Mouse (Mus musculus): ENCODE measurements around the gene Frs2. TPM values are rescaled to one million over a fixed set of nuclear protein-coding genes. Genes with fewer than 3 reads are reported as not detected.
"Not testable (repeated sequence)": the region's sequence is repeated elsewhere in the genome, so short reads cannot be mapped to it uniquely, and the experiment has no call there.

The Frs2 gene
- polyA plus RNA-seq, 1 experiment from 2014 or later: 27.9 TPM

DNA sequence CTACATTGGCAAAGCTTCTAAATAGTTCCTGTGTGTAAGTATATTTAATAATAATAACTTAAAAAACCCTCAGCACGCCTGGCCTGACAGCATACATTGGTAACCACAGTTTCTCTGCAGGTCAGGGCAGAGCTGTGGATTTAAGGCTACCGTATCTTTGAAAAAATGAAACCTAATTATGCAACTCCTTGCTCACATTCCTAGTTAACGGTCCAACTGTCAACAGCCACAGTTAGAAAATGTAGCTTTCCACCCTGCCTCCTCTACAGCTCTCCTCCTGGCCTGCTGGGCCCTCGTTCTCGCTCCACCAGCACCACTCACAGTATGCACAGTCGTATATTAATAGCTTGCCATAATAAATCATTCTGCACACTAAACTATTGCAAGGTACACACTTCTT is 3.7 kb downstream of the Frs2 start:
- ATAC-seq (ENCODE audit: insufficient number of reproducible peaks, low FRiP score, low TSS enrichment, low read depth) (no peak), DNase-seq (ENCODE audit: low spot score) (no peak)
- 66% methylated on average over 6 of the region's 6 CpGs for WGBS
- Histone ChIP-seq H3K27ac (replicated peaks; ENCODE audit: low read depth, low read length) (no peak overlapping the region), H3K27me3 (ENCODE audit: control insufficient read depth, insufficient read depth, low read length) (no peaks in the 10 kb centered on the region), H3K4me3 (ENCODE audit: low read depth, low read length) (no peak overlapping the region), H3K4me1 (ENCODE audit: control insufficient read depth, insufficient read depth, low read length) (peaks cover 3% of the 10 kb centered on the region; the same call in 1 of the 2 replicates), H3K36me3 (ENCODE audit: control insufficient read depth, insufficient read depth, low read length) (no peaks in the 10 kb centered on the region), H3K9ac (ENCODE audit: low read length) (no peak overlapping the region), H3K9me3 (ENCODE audit: control insufficient read depth, low read length) (no peaks in the 10 kb centered on the region), H3K4me2 (ENCODE audit: low read depth, severe bottlenecking) (no peak overlapping the region)

DNA sequence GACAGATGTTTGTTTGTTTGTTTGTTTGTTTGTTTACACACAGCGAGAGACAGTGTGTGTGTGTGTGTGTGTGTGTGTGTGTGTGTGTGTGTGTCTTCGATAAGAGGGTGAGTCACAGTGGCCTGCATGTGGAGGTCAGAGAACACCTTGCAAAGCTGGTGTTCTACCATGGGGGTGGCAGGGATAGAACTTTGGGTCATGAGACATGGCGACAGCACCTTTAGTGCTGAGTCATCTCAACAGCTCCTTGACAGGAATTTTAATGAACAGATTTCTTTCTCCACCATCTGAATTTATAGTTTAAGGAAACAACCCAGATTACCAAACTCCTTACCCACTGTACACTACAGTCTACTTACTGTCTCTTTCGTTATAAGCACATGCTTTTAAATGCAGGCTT is 4.3 kb downstream of the Frs2 start:
- Histone ChIP-seq H3K9me3 (ENCODE audit: control insufficient read depth, low read length) (no peaks in the 10 kb centered on the region), H3K36me3 (ENCODE audit: control insufficient read depth, insufficient read depth, low read length) (no peaks in the 10 kb centered on the region), H3K4me3 (ENCODE audit: low read depth, low read length) (no peak overlapping the region), H3K27ac (replicated peaks; ENCODE audit: low read depth, low read length) (no peak overlapping the region), H3K4me2 (ENCODE audit: low read depth, severe bottlenecking) (no peak overlapping the region), H3K4me1 (ENCODE audit: control insufficient read depth, insufficient read depth, low read length) (0 out of 2 replicates have a peak, but pooled peaks cover 3% of the 10 kb centered on the region), H3K9ac (ENCODE audit: low read length) (no peak overlapping the region), H3K27me3 (ENCODE audit: control insufficient read depth, insufficient read depth, low read length) (no peaks in the 10 kb centered on the region)
- no peak for ATAC-seq (ENCODE audit: insufficient number of reproducible peaks, low FRiP score, low TSS enrichment, low read depth)
- no peak for DNase-seq (ENCODE audit: low spot score)
- 95% methylated on average over 4 of the region's 4 CpGs for WGBS

DNA sequence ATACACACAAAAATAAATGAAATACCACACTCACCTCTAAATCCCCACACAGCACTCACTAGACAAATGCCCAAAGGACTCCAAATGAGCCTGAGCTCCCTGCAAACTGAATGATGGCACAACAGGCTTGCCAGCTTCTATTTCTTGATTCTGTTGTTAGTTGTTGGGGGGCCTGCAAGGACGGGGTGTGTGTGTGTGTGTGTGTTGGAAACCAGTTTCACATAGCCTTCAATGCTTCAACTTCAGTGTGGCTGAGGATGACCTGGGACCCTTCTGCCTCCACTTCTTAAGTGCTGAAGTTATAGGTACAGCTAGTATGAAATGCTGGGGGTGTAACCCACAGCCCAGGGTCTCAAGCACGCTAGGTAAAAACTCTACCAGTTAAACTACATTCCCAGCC is 5.0 kb downstream of the Frs2 start:
- ATAC-seq (ENCODE audit: insufficient number of reproducible peaks, low FRiP score, low TSS enrichment, low read depth) (no peak), DNase-seq (ENCODE audit: low spot score) (no peak)
- Histone ChIP-seq H3K27me3 (ENCODE audit: control insufficient read depth, insufficient read depth, low read length) (no peaks in the 10 kb centered on the region), H3K4me2 (ENCODE audit: low read depth, severe bottlenecking) (no peak overlapping the region), H3K36me3 (ENCODE audit: control insufficient read depth, insufficient read depth, low read length) (no peaks in the 10 kb centered on the region), H3K4me3 (ENCODE audit: low read depth, low read length) (no peak overlapping the region), H3K9me3 (ENCODE audit: control insufficient read depth, low read length) (no peaks in the 10 kb centered on the region), H3K27ac (replicated peaks; ENCODE audit: low read depth, low read length) (no peak overlapping the region), H3K9ac (ENCODE audit: low read length) (no peak overlapping the region), H3K4me1 (ENCODE audit: control insufficient read depth, insufficient read depth, low read length) (0 out of 2 replicates have a peak, but pooled peaks cover 3% of the 10 kb centered on the region)
- 89% methylated on average over 2 of the region's 2 CpGs for WGBS

DNA sequence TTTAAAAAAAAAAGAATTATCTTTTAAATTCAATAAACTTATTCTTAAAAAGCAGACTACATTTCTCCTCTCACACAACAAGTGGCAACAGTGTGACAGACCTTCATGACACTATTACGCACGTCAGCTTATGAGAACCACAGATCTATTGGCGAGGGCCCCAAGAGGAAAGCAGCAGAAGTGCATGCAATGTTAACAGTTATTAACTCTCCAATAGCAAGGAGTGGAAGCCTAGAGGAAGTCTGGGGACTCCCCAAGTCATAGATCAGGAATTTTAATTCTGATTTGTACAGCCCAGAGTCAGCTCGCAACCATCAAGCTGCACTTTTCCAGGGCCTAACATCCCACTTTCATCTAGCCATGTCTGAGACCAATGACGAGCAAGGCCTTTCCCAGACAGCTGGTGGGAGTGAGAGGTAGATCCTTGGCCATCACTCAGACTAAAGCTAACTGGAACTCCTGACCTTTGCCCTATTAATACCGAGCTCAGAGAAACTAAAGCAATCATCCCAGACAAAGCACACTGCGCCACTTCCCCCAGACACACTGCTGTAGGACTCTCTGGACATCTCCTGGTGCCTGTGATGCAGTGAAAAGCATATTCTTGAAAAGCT is 6.3 kb downstream of the Frs2 start:
- Histone ChIP-seq H3K27ac (replicated peaks; ENCODE audit: low read depth, low read length) (no peak overlapping the region), H3K4me2 (ENCODE audit: low read depth, severe bottlenecking) (no peak overlapping the region), H3K9me3 (ENCODE audit: control insufficient read depth, low read length) (no peaks in the 10 kb centered on the region), H3K4me3 (ENCODE audit: low read depth, low read length) (no peak overlapping the region), H3K9ac (ENCODE audit: low read length) (no peak overlapping the region), H3K36me3 (ENCODE audit: control insufficient read depth, insufficient read depth, low read length) (no peaks in the 10 kb centered on the region), H3K4me1 (ENCODE audit: control insufficient read depth, insufficient read depth, low read length) (0 out of 2 replicates have a peak, but pooled peaks cover 3% of the 10 kb centered on the region), H3K27me3 (ENCODE audit: control insufficient read depth, insufficient read depth, low read length) (no peaks in the 10 kb centered on the region)
- no peak for ATAC-seq (ENCODE audit: insufficient number of reproducible peaks, low FRiP score, low TSS enrichment, low read depth)
- DNase-seq (ENCODE audit: low spot score): peak; percentile 19
- 68% methylated on average over 7 of the region's 7 CpGs for WGBS

DNA sequence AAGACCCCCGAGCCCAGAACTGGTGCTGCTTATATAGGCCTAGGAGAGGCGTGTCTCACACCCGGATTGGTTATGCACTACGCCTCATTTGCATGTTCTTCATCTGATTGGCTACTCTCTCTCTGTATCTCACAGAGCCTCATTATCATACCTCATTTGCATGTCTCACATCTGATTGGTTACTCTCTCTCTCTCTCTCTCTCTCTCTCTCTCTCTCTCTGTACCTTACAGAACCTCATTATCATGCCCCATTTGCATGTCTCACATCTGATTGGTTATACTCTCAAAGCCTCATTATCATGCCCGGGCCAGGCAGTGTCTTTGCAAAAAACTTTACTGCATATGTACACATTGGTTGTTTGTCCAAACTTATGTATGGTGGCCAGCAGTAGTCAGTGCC is 16.8 kb downstream of the Frs2 start:
- H3K4me3 ChIP-seq (ENCODE audit: low read depth, low read length); ATAC-seq (ENCODE audit: insufficient number of reproducible peaks, low FRiP score, low TSS enrichment, low read depth); H3K36me3 ChIP-seq (ENCODE audit: control insufficient read depth, insufficient read depth, low read length); H3K9ac ChIP-seq (ENCODE audit: low read length); DNase-seq (ENCODE audit: low spot score); H3K4me1 ChIP-seq (ENCODE audit: control insufficient read depth, insufficient read depth, low read length); H3K27me3 ChIP-seq (ENCODE audit: control insufficient read depth, insufficient read depth, low read length); H3K9me3 ChIP-seq (ENCODE audit: control insufficient read depth, low read length); H3K4me2 ChIP-seq (ENCODE audit: low read depth, severe bottlenecking); H3K27ac ChIP-seq (replicated peaks; ENCODE audit: low read depth, low read length): not testable (repeated sequence)
- 94% methylated on average over 5 of the region's 5 CpGs for WGBS

DNA sequence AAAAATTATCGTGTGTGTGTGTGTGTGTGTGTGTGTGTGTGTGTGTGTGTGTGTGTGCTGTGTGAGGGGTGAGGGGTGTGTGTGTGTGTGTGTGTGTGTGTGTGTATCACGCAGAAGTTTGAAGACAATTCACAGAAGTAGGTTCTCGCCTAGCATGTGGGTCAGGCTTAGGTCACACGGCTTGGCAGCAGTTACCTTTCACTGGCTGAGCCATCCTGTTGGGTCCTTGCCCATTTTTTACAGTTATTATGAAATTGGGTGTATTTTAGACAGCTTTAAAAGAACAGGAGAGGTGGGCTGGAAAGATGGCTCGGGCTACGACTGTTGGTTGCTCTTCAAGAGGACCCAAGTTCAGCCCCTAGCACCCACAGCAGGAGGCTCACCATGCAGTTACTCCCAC is 18.3 kb downstream of the Frs2 start:
- WGBS: 94% methylated on average over 6 of the region's 6 CpGs
- H3K4me3 ChIP-seq (ENCODE audit: low read depth, low read length): no peak overlapping the region
- no peak overlapping the region for H3K4me2 ChIP-seq (ENCODE audit: low read depth, severe bottlenecking)
- ATAC-seq (ENCODE audit: insufficient number of reproducible peaks, low FRiP score, low TSS enrichment, low read depth) (no peak), DNase-seq (ENCODE audit: low spot score) (no peak)
- no peaks in the 10 kb centered on the region for H3K9me3 ChIP-seq (ENCODE audit: control insufficient read depth, low read length)
- no peak overlapping the region for H3K27ac ChIP-seq (replicated peaks; ENCODE audit: low read depth, low read length)
- H3K27me3 ChIP-seq (ENCODE audit: control insufficient read depth, insufficient read depth, low read length): no peaks in the 10 kb centered on the region
- H3K4me1 ChIP-seq (ENCODE audit: control insufficient read depth, insufficient read depth, low read length): no peaks in the 10 kb centered on the region
- H3K9ac ChIP-seq (ENCODE audit: low read length): no peak overlapping the region
- H3K36me3 ChIP-seq (ENCODE audit: control insufficient read depth, insufficient read depth, low read length): 0 out of 2 replicates have a peak, but pooled peaks cover 5% of the 10 kb centered on the region

DNA sequence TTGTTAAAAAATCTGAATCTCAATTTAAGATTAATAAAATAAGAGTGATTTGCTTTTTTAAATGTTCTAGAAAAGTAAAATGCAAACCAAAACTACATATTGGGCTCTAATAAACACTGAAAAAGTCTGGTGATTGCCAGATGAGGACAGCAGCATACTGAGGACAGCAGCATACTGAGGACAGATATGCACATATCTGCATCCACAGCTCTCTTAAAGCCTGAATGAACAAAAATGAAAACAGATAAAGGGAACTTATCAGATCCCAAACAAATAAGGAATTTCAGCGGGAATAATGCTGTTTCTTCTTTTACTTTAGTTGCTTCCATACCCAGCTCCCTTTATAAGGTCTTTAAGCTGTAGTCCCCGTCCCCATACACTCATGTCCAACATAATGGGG is 19.6 kb downstream of the Frs2 start:
- H3K9me3 ChIP-seq (ENCODE audit: control insufficient read depth, low read length): no peaks in the 10 kb centered on the region
- H3K36me3 ChIP-seq (ENCODE audit: control insufficient read depth, insufficient read depth, low read length): 0 out of 2 replicates have a peak, but pooled peaks cover 5% of the 10 kb centered on the region
- DNase-seq (ENCODE audit: low spot score) (no peak), ATAC-seq (ENCODE audit: insufficient number of reproducible peaks, low FRiP score, low TSS enrichment, low read depth) (no peak)
- no peak overlapping the region for H3K4me3 ChIP-seq (ENCODE audit: low read depth, low read length)
- no peak overlapping the region for H3K4me2 ChIP-seq (ENCODE audit: low read depth, severe bottlenecking)
- no peaks in the 10 kb centered on the region for H3K27me3 ChIP-seq (ENCODE audit: control insufficient read depth, insufficient read depth, low read length)
- 96% methylated on average over 2 of the region's 2 CpGs for WGBS
- H3K27ac ChIP-seq (replicated peaks; ENCODE audit: low read depth, low read length): no peak overlapping the region
- no peak overlapping the region for H3K9ac ChIP-seq (ENCODE audit: low read length)
- H3K4me1 ChIP-seq (ENCODE audit: control insufficient read depth, insufficient read depth, low read length): no peaks in the 10 kb centered on the region

DNA sequence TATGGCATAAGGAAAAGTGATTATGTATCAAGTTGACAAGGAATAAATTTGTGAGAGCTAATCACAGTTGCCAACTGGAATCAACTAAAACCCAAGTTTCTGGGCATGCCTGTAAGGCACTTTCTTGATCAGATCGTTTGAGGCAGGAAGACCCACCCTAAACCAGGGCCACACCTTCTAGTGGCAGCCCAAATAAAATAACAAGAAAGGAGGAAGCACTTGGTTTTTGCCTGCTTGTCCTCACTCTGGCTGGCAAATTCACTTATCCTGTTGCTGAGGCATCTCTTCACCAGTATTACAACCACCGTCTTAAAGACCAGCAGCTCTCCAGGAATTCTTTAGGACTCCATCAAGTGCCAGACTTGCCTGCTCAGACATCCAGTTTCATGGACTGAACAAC is 20.9 kb downstream of the Frs2 start:
- no peak for ATAC-seq (ENCODE audit: insufficient number of reproducible peaks, low FRiP score, low TSS enrichment, low read depth)

DNA sequence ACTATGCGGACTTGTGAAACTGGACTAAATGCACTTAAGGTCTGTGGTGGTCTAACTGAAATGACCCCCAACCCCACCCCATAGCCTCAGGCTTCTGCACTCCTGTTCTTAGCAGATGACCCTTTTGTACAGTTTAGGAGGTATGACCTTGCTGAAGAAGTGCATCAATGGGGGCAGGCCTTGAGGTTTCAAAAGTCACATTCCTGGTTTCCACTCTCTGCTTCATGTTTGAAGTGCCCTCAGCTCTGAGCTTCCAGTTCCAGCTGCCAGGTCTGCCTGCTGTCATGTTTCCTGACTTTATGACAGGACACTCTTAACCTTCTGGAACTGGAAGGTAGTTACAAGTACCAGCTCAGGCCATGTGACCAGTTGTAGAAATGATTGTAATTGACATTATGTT is 21.6 kb downstream of the Frs2 start:
- no peaks in the 10 kb centered on the region for H3K9me3 ChIP-seq (ENCODE audit: control insufficient read depth, low read length)
- H3K4me1 ChIP-seq (ENCODE audit: control insufficient read depth, insufficient read depth, low read length): no peaks in the 10 kb centered on the region
- H3K36me3 ChIP-seq (ENCODE audit: control insufficient read depth, insufficient read depth, low read length): no peaks in the 10 kb centered on the region
- no peak overlapping the region for H3K4me3 ChIP-seq (ENCODE audit: low read depth, low read length)
- no peak overlapping the region for H3K27ac ChIP-seq (replicated peaks; ENCODE audit: low read depth, low read length)
- DNase-seq (ENCODE audit: low spot score) (no peak), ATAC-seq (ENCODE audit: insufficient number of reproducible peaks, low FRiP score, low TSS enrichment, low read depth) (no peak)
- 97% methylated on average over 1 of the region's 1 CpGs for WGBS
- no peak overlapping the region for H3K4me2 ChIP-seq (ENCODE audit: low read depth, severe bottlenecking)
- H3K9ac ChIP-seq (ENCODE audit: low read length): no peak overlapping the region
- H3K27me3 ChIP-seq (ENCODE audit: control insufficient read depth, insufficient read depth, low read length): no peaks in the 10 kb centered on the region

More for the DNA sequence above, 20.9 kb downstream of the Frs2 start:
- no peak for DNase-seq (ENCODE audit: low spot score)
- no peak overlapping the region for H3K4me2 ChIP-seq (ENCODE audit: low read depth, severe bottlenecking)
- no peak overlapping the region for H3K27ac ChIP-seq (replicated peaks; ENCODE audit: low read depth, low read length)
- H3K9me3 ChIP-seq (ENCODE audit: control insufficient read depth, low read length): no peaks in the 10 kb centered on the region
- 0 out of 2 replicates have a peak, but pooled peaks cover 5% of the 10 kb centered on the region for H3K36me3 ChIP-seq (ENCODE audit: control insufficient read depth, insufficient read depth, low read length)
- no peak overlapping the region for H3K9ac ChIP-seq (ENCODE audit: low read length)
- no peak overlapping the region for H3K4me3 ChIP-seq (ENCODE audit: low read depth, low read length)
- H3K4me1 ChIP-seq (ENCODE audit: control insufficient read depth, insufficient read depth, low read length): no peaks in the 10 kb centered on the region
- 62% methylated on average over 2 of the region's 2 CpGs for WGBS
- H3K27me3 ChIP-seq (ENCODE audit: control insufficient read depth, insufficient read depth, low read length): no peaks in the 10 kb centered on the region

Data from limb, embryonic 11.5 days (tissue).